Mouse (Mus musculus): ENCODE data around the gene Cdk9.

- TF ChIP-seq CTCF (IDR thresholded peaks at IDR 0.05; ENCODE audit: extremely low read depth, insufficient read depth, low read length) (no peak), POLR2A (IDR thresholded peaks at IDR 0.05; ENCODE audit: extremely low read depth, insufficient read depth, low read length) (no peak)
Observed at GRCm38 (mm10) chr2:32718761-32719160, 5.9 kb upstream of the Cdk9 start.

Data from cortical plate, adult 2 months (tissue).